Mouse (Mus musculus): ENCODE results near the gene E130114P18Rik.

E130114P18Rik gene

DNA sequence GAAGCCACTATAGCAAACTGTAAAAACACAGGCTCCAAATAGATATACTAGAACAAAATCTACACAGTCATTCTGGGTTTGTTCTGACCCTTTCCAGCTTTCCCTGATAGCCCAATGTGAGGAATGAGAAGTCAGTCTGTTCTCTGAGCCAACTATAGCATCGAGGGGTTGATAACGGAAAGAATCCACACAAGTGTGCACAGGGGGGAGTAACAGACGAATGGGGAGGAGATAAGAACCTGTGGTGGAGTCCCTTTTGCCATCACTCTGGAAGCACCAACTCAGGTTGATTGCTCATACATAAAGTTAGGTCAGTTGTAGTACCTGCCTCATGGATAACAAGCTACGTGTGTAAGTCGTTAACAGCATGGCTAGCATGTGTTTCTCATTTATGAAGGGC lies 184.0 kb downstream of the E130114P18Rik start:
- no peak for DNase-seq

DNA sequence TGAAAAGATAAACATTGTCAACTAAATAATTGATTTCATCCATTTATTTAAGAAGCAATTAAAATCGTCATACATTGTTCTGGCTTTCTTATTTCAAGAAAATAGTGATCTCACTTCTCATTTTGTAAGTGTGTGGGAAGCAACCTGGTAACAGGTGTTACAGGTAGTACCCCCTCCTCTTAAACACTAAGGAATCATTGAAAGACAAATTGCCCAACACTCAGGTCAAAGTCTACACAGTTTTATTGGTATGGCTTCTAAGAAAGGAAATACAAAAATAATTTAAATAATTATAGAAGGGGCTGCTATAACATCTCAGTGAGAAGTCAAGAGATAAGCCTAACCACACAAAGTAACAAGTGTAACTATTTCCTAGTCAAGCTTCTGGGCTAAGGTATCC lies 188.1 kb downstream of the E130114P18Rik start:
- DNase-seq, result no peak

DNA sequence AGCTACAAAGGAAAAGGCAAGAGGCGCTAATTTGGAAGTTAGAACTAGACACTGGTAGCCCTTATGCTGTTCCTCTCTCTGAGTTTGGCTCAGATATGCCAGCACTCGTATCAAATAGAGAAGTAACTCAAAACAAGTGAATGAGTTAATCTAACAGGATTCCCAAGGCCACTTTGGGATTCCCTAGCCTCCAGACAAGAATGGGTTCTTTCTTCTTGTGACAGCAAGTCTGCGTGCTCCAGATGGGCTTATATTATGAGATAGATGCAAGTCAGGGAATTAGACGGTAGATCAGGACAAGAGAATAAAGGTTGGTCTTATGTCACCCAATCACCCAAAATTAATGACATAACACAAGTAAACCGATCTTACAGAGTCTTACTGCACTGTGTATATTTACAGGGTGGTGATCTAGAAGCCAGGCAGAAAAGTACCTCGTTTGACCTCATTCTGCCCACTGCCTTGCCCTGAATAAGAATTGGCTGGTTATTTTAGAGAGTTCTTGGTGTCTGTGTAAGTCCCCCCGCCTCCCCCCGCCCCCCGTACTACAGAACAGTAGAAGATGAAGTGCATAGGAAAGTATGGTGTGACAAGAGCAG lies 190.4 kb downstream of the E130114P18Rik start:
- no peak for DNase-seq

DNA sequence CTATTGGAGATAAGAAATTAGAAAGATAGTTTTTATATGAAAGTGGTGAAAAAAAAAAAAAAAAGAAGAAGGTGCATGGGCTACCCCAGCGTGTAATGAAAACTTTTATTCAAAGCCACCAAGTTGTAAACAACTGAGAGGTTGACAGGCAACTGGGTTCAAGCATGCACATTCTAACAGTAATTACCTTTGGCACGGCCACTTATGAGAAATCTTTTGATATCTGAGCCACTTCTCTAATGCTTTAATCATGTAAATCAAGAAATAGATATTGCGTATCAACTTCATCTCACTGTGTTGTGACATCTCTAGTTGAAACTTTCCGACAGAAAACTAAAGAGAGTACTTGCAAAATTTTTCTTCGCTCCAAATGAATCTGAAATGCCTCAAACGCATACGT lies 192.7 kb downstream of the E130114P18Rik start:
- no peak for DNase-seq

DNA sequence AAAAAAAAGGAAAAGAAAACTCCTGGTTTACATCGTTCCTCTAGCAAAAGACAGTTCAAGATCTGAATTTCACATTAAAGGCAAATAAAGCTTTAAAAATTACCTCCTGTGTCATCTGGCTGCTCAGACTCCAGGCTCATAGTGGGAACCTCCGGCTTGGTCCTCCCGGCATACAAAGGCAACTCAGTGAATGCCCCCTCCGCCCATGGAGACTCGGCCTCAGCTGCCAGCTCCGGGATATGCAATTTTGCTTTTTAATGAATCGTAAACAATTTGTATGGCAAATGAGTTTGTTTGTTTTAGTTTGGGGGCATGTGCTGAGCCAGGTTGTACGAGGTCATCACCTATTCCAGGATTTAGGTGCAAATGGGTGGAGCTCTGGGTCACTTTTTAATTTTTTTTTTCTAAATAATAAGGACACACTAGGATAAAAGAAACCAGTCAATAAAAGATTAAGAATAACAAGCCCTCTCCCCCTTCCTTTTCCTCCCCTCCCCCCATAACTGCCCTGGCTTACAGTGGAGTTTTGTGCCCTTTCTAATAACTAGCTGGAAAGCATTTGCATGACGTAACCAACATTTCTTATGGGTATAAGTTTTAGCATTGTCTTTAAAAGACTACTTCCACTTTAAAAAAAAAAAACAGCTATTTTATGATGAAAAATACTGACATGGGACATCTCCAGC lies 193.3 kb downstream of the E130114P18Rik start:
- DNase-seq, result no peak

DNA sequence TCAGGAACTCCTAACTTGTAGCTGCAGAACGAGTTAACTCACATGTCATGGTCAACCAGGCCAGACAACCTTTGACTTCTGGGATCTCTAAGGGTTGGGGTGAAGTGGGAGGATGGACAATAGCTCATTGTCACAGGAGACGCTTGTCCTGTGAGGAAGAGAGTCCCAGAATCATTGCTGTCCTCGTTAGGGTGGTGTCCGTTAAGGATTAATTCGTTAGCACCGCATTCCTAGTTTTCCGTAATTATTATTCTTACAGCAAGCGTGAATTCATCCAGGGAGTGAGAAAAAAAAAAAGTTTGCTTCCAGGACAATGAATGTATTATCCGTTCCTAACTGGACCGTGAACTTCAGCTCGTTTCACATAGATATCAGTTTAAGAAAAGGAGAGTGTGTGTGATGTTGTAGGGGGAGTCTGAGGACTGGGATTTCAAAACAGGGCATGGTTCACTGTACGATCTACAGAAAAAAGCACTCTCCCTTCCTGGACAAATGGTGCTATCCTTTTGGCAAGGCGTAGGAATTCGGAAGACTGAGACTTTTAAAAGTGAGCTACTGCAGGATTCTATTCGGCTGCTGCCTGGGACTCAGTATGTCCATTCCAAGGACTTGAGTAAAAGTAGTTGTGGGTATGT lies 195.0 kb downstream of the E130114P18Rik start:
- DNase-seq, result no peak

DNA sequence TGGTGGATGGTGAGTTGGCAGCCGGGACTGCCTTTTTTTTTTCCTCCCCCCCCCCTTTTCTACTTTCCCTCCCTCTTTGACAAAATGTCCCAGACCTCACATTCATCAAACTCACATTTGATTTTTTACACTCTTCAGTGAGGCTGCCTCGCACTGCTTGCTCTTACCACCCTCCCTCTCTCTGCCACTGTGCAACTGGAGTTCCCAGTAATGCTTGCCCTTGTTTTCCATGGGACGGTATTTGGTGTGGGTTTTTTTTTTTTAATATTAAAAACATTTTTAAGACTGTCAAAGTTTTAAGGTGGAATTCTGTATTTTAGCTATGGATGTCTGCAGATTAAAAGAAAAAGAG lies 195.8 kb downstream of the E130114P18Rik start:
- DNase-seq, result no peak

DNA sequence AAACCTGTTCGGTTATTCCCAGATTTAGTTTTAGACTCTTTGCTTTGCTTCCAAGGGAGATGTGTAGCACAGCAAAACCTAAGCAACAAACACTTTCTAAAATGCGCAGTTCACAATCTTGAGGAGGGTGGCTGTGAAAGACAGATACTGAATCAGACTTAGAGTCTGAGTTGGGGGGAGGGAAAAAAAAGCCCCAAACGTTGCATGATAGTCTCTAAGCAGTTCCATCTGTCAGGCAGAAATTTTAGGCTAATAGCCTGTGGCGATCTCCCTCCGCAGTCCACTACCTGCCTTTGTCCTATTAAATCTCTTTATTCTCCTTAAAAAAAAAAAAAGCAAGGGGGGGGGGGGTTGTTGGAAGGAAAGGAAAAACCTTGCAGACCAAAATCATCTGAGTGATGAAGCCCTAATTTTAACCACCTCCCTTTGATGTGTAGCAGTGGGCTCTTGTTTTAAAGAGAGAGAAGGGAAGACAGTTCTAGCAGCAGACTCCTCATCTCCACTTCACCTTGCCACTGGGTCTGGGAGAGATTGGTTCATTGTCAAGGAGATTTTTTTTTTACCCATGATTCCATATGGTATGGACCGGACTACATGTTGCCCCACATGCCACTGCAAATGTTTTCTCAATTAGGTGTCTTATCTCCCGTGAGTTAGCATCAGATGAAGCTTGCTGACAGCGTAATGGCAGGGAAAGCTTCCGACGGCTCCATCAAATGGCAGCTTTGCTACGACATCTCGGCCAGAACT lies 196.4 kb downstream of the E130114P18Rik start:
- no peak for DNase-seq

DNA sequence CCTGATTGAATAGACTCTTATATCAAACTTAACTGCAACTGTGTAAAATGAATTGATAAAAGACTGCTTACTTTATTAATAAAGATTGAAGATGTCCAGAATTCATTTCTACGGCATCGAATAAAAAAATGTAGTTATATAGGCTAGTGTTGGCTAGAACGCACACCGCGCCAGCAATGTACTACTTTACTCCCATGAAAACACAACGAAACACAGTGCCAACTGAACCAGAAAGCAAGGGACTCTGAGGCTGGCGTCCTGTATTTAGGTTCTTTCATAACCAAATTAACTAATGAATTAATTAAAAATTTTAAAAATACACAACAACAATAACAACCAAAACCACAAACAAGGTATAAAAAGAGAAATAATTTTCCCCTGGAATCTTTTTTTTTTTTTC lies 197.0 kb downstream of the E130114P18Rik start:
- no peak for DNase-seq

DNA sequence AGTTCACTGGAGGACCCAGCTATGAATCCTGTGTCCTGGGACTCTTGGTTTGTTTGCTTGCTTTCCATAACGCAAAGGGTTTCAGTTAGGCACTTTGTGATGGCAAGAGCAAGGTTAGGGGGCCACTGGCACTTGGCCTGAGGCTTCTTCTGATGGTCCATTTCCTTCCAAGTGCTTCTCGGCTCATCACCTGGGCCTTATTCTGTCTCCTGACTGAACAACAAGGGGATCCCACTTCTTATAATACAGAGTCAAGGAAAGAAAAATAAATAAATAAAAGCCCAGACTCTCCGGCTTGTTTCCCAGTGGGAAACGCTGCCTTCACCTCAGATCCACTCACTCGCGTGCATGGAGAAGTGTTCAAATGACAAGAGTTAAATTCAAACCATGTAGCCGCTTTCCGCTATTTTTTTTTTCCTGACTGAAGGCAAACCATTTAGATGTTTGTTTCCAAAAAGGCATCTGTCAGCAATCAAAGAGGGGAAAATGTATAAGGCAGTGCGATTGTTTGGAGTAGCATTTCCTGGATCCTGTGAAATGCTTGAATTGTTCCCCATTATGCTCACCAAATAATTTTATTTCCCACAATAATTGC lies 199.2 kb downstream of the E130114P18Rik start:
- DNase-seq, result no peak

DNA sequence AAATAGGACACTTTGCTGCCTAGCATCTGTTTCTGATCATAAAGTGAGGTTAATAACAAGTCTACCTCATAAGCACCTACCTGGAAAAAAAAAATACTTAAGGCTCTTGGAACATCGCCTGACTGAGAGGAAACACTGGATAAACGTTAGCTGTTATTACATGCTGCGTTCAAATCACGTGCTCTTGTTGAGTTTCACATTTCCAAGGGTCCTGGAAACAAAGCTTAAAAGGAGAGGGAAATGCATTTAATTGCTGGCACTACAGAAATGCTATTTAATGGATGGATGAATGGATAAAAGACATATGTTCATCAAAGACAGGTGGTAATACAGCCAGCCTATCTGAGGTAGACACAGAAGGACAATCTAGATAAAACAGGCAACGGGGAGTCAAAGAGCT lies 200.4 kb downstream of the E130114P18Rik start:
- DNase-seq, result no peak

DNA sequence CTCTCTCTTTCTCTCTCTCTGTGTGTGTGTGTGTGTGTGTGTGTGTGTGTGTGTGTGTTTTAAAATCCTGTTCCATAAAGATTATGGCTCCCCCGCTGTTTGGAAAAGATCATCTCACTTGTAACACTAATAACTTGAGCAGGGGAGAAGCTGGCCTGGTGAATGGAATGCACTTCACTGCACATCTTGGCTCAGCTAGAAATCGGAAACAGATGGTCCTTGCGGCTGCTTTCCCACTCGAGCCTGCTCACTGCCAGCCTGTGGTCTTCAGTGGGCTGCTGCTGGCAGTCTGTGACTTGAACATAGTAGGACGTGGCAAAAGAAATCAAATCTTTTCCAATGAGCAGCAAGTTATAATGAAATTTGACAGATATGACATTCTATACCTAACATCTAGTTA lies 202.4 kb downstream of the E130114P18Rik start:
- no peak for DNase-seq

DNA sequence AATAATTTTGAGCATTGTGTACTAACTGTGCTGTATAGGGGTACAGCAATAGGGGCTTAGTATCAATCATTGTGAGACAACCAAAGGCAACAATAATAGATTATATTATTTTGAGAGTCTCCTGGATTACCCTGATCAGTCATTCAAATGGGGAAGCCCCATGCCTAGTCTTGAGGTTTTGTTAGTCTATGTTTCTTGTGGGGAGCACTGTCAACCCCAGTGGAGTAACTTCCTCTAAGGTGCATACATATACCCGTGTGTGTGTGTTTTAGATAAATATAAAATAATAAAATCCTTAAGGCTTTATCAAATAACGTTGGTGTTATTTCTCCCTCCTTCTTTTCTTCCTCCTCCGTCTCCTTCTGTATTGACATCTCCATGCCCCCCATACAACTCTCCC lies 208.6 kb downstream of the E130114P18Rik start:
- DNase-seq, result no peak

DNA sequence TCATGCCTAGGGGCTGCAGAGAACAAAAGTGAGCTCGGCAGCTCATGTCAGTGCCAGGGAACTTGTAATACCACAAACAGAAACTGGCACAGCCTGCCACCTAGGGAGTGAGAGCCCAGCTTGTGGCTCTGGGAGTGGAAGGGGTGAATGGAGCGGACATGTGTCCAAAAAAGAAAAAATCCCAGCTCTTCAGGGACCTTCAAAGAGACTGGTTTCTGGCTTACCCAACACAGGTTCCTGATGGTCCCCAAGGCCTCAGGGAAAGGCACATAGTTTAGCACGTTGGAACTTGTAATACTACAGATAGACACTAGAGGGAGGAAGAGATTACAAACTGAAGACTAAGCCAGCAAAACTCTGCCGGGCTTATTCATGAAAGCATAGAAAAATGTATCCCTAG lies 213.2 kb downstream of the E130114P18Rik start:
- peak; percentile 16 for DNase-seq

DNA sequence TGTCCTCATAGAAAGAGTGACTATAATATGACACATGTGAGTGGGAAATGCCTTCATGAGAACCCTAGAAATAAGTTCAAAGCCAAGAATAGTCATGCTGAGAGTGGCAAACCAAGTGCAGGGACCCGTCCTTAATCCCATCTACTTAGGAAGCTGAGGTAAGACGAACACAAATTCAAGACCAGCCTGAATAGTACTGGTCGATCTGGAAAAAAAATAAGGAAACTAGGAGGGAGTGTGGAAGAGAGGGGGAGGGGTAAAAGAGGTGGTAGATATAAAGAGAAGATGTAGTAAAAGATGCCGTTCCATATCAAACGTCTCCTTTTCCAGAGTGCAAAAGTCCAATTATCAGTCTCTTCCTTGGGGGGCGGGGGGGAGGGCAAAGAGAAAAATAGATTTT lies 213.7 kb downstream of the E130114P18Rik start:
- no peak for DNase-seq

DNA sequence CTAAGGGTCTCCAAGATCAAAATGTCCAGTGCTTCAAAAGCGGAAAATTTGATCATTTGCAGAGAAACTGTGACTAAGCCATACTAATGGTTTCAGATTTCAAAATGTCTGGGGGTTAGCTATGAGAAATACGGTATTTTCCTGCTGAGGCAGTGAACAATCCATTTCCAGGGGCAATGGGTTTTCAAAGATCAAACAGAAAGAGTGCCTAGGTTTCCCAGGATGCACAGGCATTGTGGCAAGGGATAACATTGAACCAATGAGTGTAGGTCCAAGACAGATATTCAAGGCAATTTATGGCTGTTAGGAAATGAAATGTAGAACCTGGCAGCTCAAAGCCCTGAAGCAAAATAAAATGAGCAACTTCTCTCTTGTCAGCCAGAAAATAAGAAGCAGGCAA lies 220.3 kb downstream of the E130114P18Rik start:
- no peak for DNase-seq

DNA sequence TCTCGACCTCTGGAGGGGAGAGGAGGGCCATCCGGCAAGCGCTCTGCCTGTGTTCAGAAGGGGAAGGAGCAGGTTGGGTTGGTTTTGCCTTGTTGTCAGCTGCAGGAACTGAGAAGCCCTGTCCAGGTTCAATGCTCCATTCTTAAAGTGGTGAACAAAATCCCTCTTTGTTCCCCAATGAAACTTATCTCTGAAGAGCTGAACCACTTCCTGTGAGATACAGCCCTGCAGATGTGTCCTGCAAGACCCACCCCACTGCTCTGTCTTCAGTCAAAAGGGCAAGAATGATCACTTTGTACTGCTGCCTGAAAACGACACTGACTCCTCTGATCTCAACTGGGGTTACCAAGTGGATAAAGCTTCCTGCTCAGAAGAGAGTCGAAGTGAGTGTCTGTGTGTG lies 233.9 kb downstream of the E130114P18Rik start:
- DNase-seq, result no peak

DNA sequence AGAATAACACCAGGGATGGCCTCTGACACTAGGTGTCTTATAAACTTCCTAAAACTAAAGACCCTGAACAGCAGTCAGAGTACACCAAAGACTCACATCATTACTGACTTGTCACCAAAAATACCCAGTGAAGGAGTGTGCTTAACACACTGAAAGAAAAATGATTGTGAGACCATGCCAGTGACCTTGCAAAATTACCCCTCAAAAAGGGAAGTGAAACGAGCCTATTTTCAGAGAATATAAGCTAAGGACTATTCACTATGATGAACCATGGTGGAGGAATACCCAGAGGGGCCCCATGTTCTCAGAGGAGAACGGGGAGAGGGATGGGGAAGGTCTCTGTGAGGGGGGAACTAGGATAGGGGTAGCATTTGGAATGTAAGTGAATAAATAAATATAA lies 245.8 kb downstream of the E130114P18Rik start:
- DNase-seq, result no peak

DNA sequence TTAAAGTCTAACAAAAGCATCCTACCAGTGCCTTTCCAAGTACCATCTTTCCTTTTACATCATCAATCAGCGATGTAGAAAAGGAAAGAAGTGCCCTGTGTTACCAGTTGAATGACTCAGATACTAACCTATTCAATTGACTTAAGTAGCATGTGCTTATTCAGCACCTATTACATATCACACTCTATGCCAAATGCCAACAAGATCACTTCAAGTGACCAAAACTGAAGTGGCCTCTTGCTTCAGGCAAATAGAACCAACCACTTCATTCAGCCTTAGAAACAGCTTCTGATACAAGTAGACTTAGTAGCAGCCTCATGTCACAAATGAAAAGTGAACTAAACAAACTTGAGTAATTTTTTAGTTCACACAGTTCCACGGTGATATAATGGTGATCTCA lies 249.4 kb downstream of the E130114P18Rik start:
- DNase-seq, result no peak

All from kidney, postnatal 14 days (tissue).